Mouse (Mus musculus) midbrain, embryonic 13.5 days (tissue): ENCODE measurements at regions not wholly inside any gene's neighbourhood (a gene's known extent, or its start where the extent isn't known, plus 50 kb on each side); places are given as distances from the start of the nearest gene placed in this dataset.

Source experiments
- ATAC-seq: fragments of 200-750 bp; cut with Nextera tagmentation; 2 replicates; pipeline ENCODE4 v1.8.0; 2017; ENCODE audit warnings: mild to moderate bottlenecking, moderate TSS enrichment, moderate library complexity
- H3K27ac ChIP-seq: fragments of 300-500 bp; sonication (generic); 2 replicates; pipeline ENCODE4 v1.5.1; 2015; ENCODE audit warnings: inconsistent platforms, mild to moderate bottlenecking, moderate library complexity
- H3K27me3 ChIP-seq: fragments of 300-500 bp; sonication (generic); 2 replicates; pipeline ENCODE4 v1.6.1; 2015; ENCODE audit warnings: mild to moderate bottlenecking, inconsistent platforms
- H3K36me3 ChIP-seq: fragments of 300-500 bp; sonication (generic); 2 replicates; pipeline ENCODE4 v1.6.1; 2015; ENCODE audit warnings: mild to moderate bottlenecking, inconsistent platforms
- H3K4me1 ChIP-seq: fragments of 300-500 bp; sonication (generic); replicated peaks from 2 replicates; pipeline ENCODE4 v1.6.1; 2015; ENCODE audit warnings: inconsistent platforms
- H3K4me2 ChIP-seq: fragments of 300-500 bp; sonication (generic); replicated peaks from 2 replicates; pipeline ENCODE4 v1.6.1; 2015; ENCODE audit warnings: moderate library complexity, mild to moderate bottlenecking, inconsistent platforms
- H3K4me3 ChIP-seq: fragments of 300-500 bp; sonication (generic); replicated peaks from 2 replicates; pipeline ENCODE4 v1.5.1; 2015; ENCODE audit warnings: mild to moderate bottlenecking, inconsistent platforms
- H3K9ac ChIP-seq: fragments of 300-500 bp; sonication (generic); replicated peaks from 2 replicates; pipeline ENCODE4 v1.6.1; 2015; ENCODE audit warnings: mild to moderate bottlenecking, inconsistent platforms
- H3K9me3 ChIP-seq: fragments of 300-500 bp; sonication (generic); 2 replicates; pipeline ENCODE4 v1.6.1; 2016; ENCODE audit warnings: mild to moderate bottlenecking, inconsistent platforms
- WGBS: fragments of 180-500 bp; shearing (Covaris S2); methylation state at CpG from one replicate; pipeline ENCODE4 v1.1.7; 2015; 5-methylcytosine and 5-hydroxymethylcytosine counted together

DNA sequence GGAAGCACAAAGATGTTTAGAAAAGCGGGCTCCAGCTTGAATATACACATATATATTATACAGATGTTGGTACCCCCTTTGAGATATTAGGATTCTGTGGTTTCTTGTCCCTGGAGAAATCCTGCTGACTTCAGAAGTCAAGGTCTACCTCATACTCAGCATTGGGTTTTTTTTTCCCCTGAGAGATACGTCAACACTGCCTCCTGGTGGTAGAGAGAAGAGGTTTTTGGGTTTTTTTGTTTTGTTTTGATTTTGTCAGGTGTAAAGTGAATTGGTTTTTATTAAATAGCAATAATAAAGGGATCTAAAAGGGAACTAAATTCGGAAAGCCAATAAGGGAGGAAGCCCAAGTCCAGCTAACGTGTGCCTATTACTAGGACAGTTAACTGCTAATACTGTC lies 732.5 kb downstream of the Slc22a22 start:
- no peaks in the 10 kb centered on the region for H3K9me3 ChIP-seq
- no peaks in the 10 kb centered on the region for H3K36me3 ChIP-seq
- H3K27ac ChIP-seq = no peak overlapping the region
- no peaks in the 10 kb centered on the region for H3K27me3 ChIP-seq
- 0 out of 2 replicates have a peak, but pooled peaks cover 3% of the 10 kb centered on the region for H3K4me1 ChIP-seq
- no peak overlapping the region for H3K4me3 ChIP-seq
- H3K9ac ChIP-seq = no peak overlapping the region
- 38% methylated on average over 4 of the region's 4 CpGs for WGBS
- no peak overlapping the region for H3K4me2 ChIP-seq
- no peak for ATAC-seq
